Mouse (Mus musculus): ENCODE measurements at regions not wholly inside any gene's neighbourhood (a gene's known extent, or its start where the extent isn't known, plus 50 kb on each side); places are given as distances from the start of the nearest gene placed in this dataset.

GRCm38 (mm10) chr14:100507616-100508015, 223.1 kb upstream of the Klf12 start:
- Histone ChIP-seq H3K27me3 (ENCODE audit: control insufficient read depth, insufficient read depth, low read length) (no peaks in the 10 kb centered on the region), H3K36me3 (ENCODE audit: control insufficient read depth, insufficient read depth, low read length) (no peaks in the 10 kb centered on the region), H3K4me1 (ENCODE audit: control insufficient read depth, insufficient read depth, low read length) (no peaks in the 10 kb centered on the region), H3K4me3 (ENCODE audit: low read depth, low read length) (no peak overlapping the region), H3K9me3 (ENCODE audit: control insufficient read depth, low read length) (no peaks in the 10 kb centered on the region), H3K27ac (replicated peaks; ENCODE audit: low read depth, low read length) (no peak overlapping the region), H3K9ac (ENCODE audit: low read length) (no peak overlapping the region), H3K4me2 (ENCODE audit: low read depth, severe bottlenecking) (no peak overlapping the region)
- DNase-seq (ENCODE audit: low spot score): no peak
- ATAC-seq (ENCODE audit: insufficient number of reproducible peaks, low FRiP score, low TSS enrichment, low read depth): no peak

- Histone ChIP-seq H3K9me3 (ENCODE audit: control insufficient read depth, low read length) (no peaks in the 10 kb centered on the region), H3K27me3 (ENCODE audit: control insufficient read depth, insufficient read depth, low read length) (no peaks in the 10 kb centered on the region), H3K27ac (replicated peaks; ENCODE audit: low read depth, low read length) (no peak overlapping the region), H3K4me3 (ENCODE audit: low read depth, low read length) (no peak overlapping the region), H3K4me2 (ENCODE audit: low read depth, severe bottlenecking) (no peak overlapping the region), H3K36me3 (ENCODE audit: control insufficient read depth, insufficient read depth, low read length) (no peaks in the 10 kb centered on the region), H3K9ac (ENCODE audit: low read length) (no peak overlapping the region), H3K4me1 (ENCODE audit: control insufficient read depth, insufficient read depth, low read length) (no peaks in the 10 kb centered on the region)
- no peak for ATAC-seq (ENCODE audit: insufficient number of reproducible peaks, low FRiP score, low TSS enrichment, low read depth)
- no peak for DNase-seq (ENCODE audit: low spot score)
- 83% methylated on average over 7 of the region's 7 CpGs for WGBS
Measured at GRCm38 (mm10) chr14:100488837-100489236, 204.4 kb upstream of the Klf12 start.

- Histone ChIP-seq H3K27ac (replicated peaks; ENCODE audit: low read depth, low read length) (no peak overlapping the region), H3K27me3 (ENCODE audit: control insufficient read depth, insufficient read depth, low read length) (no peaks in the 10 kb centered on the region), H3K36me3 (ENCODE audit: control insufficient read depth, insufficient read depth, low read length) (no peaks in the 10 kb centered on the region), H3K4me3 (ENCODE audit: low read depth, low read length) (no peak overlapping the region), H3K4me2 (ENCODE audit: low read depth, severe bottlenecking) (no peak overlapping the region), H3K9me3 (ENCODE audit: control insufficient read depth, low read length) (no peaks in the 10 kb centered on the region), H3K9ac (ENCODE audit: low read length) (no peak overlapping the region), H3K4me1 (ENCODE audit: control insufficient read depth, insufficient read depth, low read length) (no peaks in the 10 kb centered on the region)
- ATAC-seq (ENCODE audit: insufficient number of reproducible peaks, low FRiP score, low TSS enrichment, low read depth) (no peak), DNase-seq (ENCODE audit: low spot score) (no peak)
- WGBS: 83% methylated on average over 3 of the region's 3 CpGs
Measured at GRCm38 (mm10) chr14:100485489-100485888, 201.0 kb upstream of the Klf12 start.

- Histone ChIP-seq H3K4me3 (ENCODE audit: low read depth, low read length) (no peak overlapping the region), H3K9me3 (ENCODE audit: control insufficient read depth, low read length) (no peaks in the 10 kb centered on the region), H3K9ac (ENCODE audit: low read length) (no peak overlapping the region), H3K4me1 (ENCODE audit: control insufficient read depth, insufficient read depth, low read length) (no peaks in the 10 kb centered on the region), H3K27ac (replicated peaks; ENCODE audit: low read depth, low read length) (no peak overlapping the region), H3K4me2 (ENCODE audit: low read depth, severe bottlenecking) (no peak overlapping the region), H3K36me3 (ENCODE audit: control insufficient read depth, insufficient read depth, low read length) (no peaks in the 10 kb centered on the region), H3K27me3 (ENCODE audit: control insufficient read depth, insufficient read depth, low read length) (no peaks in the 10 kb centered on the region)
- DNase-seq (ENCODE audit: low spot score) (no peak), ATAC-seq (ENCODE audit: insufficient number of reproducible peaks, low FRiP score, low TSS enrichment, low read depth) (no peak)
- WGBS: 77% methylated on average over 5 of the region's 5 CpGs
Measured at GRCm38 (mm10) chr14:100484101-100484500, 199.6 kb upstream of the Klf12 start.

GRCm38 (mm10) chr14:100477595-100478380, 193.3 kb upstream of the Klf12 start:
- ATAC-seq (ENCODE audit: insufficient number of reproducible peaks, low FRiP score, low TSS enrichment, low read depth): peak; percentile 88
- H3K36me3 ChIP-seq (ENCODE audit: control insufficient read depth, insufficient read depth, low read length): no peaks in the 10 kb centered on the region
- no peaks in the 10 kb centered on the region for H3K4me1 ChIP-seq (ENCODE audit: control insufficient read depth, insufficient read depth, low read length)
- no peak overlapping the region for H3K27ac ChIP-seq (replicated peaks; ENCODE audit: low read depth, low read length)
- DNase-seq (ENCODE audit: low spot score): peak; percentile 66
- no peaks in the 10 kb centered on the region for H3K27me3 ChIP-seq (ENCODE audit: control insufficient read depth, insufficient read depth, low read length)
- H3K4me2 ChIP-seq (ENCODE audit: low read depth, severe bottlenecking): peak overlapping the region; percentile 60
- peak overlapping the region; percentile 29 for H3K4me3 ChIP-seq (ENCODE audit: low read depth, low read length)
- H3K9me3 ChIP-seq (ENCODE audit: control insufficient read depth, low read length): no peaks in the 10 kb centered on the region
- no peak overlapping the region; the same call in 1 of the 2 replicates for H3K9ac ChIP-seq (ENCODE audit: low read length)
- WGBS: 8% methylated on average over 22 of the region's 22 CpGs

- Histone ChIP-seq H3K9me3 (ENCODE audit: control insufficient read depth, low read length) (no peaks in the 10 kb centered on the region), H3K4me3 (ENCODE audit: low read depth, low read length) (no peak overlapping the region), H3K36me3 (ENCODE audit: control insufficient read depth, insufficient read depth, low read length) (no peaks in the 10 kb centered on the region), H3K9ac (ENCODE audit: low read length) (no peak overlapping the region), H3K4me1 (ENCODE audit: control insufficient read depth, insufficient read depth, low read length) (no peaks in the 10 kb centered on the region), H3K27ac (replicated peaks; ENCODE audit: low read depth, low read length) (no peak overlapping the region), H3K4me2 (ENCODE audit: low read depth, severe bottlenecking) (no peak overlapping the region), H3K27me3 (ENCODE audit: control insufficient read depth, insufficient read depth, low read length) (no peaks in the 10 kb centered on the region)
- ATAC-seq (ENCODE audit: insufficient number of reproducible peaks, low FRiP score, low TSS enrichment, low read depth) (no peak), DNase-seq (ENCODE audit: low spot score) (no peak)
- 81% methylated on average over 3 of the region's 3 CpGs for WGBS
Measured at GRCm38 (mm10) chr14:100468311-100468710, 183.8 kb upstream of the Klf12 start.

GRCm38 (mm10) chr14:100462321-100462720, 177.8 kb upstream of the Klf12 start:
- no peak for DNase-seq (ENCODE audit: low spot score)

GRCm38 (mm10) chr14:100461141-100462043, 176.9 kb upstream of the Klf12 start:
- no peaks in the 10 kb centered on the region for H3K27me3 ChIP-seq (ENCODE audit: control insufficient read depth, insufficient read depth, low read length)
- peak; percentile 79 for ATAC-seq (ENCODE audit: insufficient number of reproducible peaks, low FRiP score, low TSS enrichment, low read depth)
- H3K4me3 ChIP-seq (ENCODE audit: low read depth, low read length): no peak overlapping the region
- WGBS: 49% methylated on average over 12 of the region's 12 CpGs
- DNase-seq (ENCODE audit: low spot score): peak; percentile 75
- no peaks in the 10 kb centered on the region for H3K9me3 ChIP-seq (ENCODE audit: control insufficient read depth, low read length)
- peak overlapping the region; percentile 51; the same call in 1 of the 2 replicates for H3K27ac ChIP-seq (replicated peaks; ENCODE audit: low read depth, low read length)
- no peak overlapping the region; the same call in 1 of the 2 replicates for H3K4me2 ChIP-seq (ENCODE audit: low read depth, severe bottlenecking)
- peaks cover 17% of the 10 kb centered on the region for H3K4me1 ChIP-seq (ENCODE audit: control insufficient read depth, insufficient read depth, low read length)
- no peaks in the 10 kb centered on the region for H3K36me3 ChIP-seq (ENCODE audit: control insufficient read depth, insufficient read depth, low read length)
- H3K9ac ChIP-seq (ENCODE audit: low read length): no peak overlapping the region

More at GRCm38 (mm10) chr14:100462321-100462720, 177.8 kb upstream of the Klf12 start:
- H3K4me3 ChIP-seq (ENCODE audit: low read depth, low read length): no peak overlapping the region
- peaks cover 17% of the 10 kb centered on the region for H3K4me1 ChIP-seq (ENCODE audit: control insufficient read depth, insufficient read depth, low read length)
- no peak for ATAC-seq (ENCODE audit: insufficient number of reproducible peaks, low FRiP score, low TSS enrichment, low read depth)
- no peaks in the 10 kb centered on the region for H3K27me3 ChIP-seq (ENCODE audit: control insufficient read depth, insufficient read depth, low read length)
- no peak overlapping the region for H3K4me2 ChIP-seq (ENCODE audit: low read depth, severe bottlenecking)
- no peaks in the 10 kb centered on the region for H3K36me3 ChIP-seq (ENCODE audit: control insufficient read depth, insufficient read depth, low read length)
- no peak overlapping the region for H3K27ac ChIP-seq (replicated peaks; ENCODE audit: low read depth, low read length)
- H3K9me3 ChIP-seq (ENCODE audit: control insufficient read depth, low read length): no peaks in the 10 kb centered on the region
- 72% methylated on average over 6 of the region's 6 CpGs for WGBS
- H3K9ac ChIP-seq (ENCODE audit: low read length): no peak overlapping the region
